Mouse (Mus musculus) cortical plate, adult 2 months (tissue): ENCODE results near the gene Npas3.

ENCODE experiments used
- CTCF ChIP-seq: fragments of 200-500 bp; IDR thresholded peaks from 2 replicates; pipeline ENCODE4 v1.5.1; 2011; ENCODE audit warnings: mild to moderate bottlenecking, control low read depth, low read length; ENCODE audit not compliant: insufficient read depth; ENCODE audit errors: extremely low read depth
- POLR2A ChIP-seq: fragments of 200-500 bp; IDR thresholded peaks from 2 replicates; pipeline ENCODE4 v1.6.1; 2011; ENCODE audit warnings: mild to moderate bottlenecking, low read length, control low read depth; ENCODE audit not compliant: insufficient read depth; ENCODE audit errors: extremely low read depth

- TF ChIP-seq CTCF, result no peak
- TF ChIP-seq POLR2A, result no peak
Measured at GRCm38 (mm10) chr12:53246581-53247490, 1.6 kb upstream of the Npas3 start.
